Mouse (Mus musculus): ENCODE data around the gene Hs1bp3.

DNA sequence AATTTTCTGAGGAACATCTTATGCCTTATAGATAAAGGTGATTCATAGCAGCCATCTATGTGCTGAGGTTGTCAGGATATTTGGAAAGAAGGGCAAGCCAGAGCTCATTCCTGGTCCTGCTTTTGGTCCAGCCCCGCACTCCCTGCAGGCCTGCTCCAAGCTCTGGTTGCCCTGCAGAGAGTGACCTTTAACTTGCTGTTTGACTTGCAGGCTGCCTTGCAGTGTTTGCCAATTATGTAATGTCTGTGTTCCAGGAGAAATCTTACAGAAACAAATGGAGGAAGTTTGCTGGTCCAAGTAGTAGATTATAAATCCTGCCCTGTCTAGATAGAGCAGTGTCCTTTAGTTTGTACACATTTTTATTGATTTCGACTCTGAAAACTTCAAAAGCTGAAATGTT lies 41.8 kb upstream of the Hs1bp3 start:
- no peak for TF ChIP-seq CTCF (conservative IDR thresholded peaks at IDR 0.05; ENCODE audit: low read length)
- TF ChIP-seq NANOG (IDR thresholded peaks at IDR 0.05; ENCODE audit: borderline replicate concordance, low read length), result no peak
- no peak for TF ChIP-seq POU5F1 (IDR thresholded peaks at IDR 0.05; ENCODE audit: borderline replicate concordance, low read length)
